Mouse (Mus musculus) thymus, postnatal 14 days (tissue): ENCODE measurements around the gene Olfr1090.

Experiments
- DNase-seq: peaks from one replicate; pipeline ENCODE4 v3.0.0; 2021

Olfr1090 gene

DNA sequence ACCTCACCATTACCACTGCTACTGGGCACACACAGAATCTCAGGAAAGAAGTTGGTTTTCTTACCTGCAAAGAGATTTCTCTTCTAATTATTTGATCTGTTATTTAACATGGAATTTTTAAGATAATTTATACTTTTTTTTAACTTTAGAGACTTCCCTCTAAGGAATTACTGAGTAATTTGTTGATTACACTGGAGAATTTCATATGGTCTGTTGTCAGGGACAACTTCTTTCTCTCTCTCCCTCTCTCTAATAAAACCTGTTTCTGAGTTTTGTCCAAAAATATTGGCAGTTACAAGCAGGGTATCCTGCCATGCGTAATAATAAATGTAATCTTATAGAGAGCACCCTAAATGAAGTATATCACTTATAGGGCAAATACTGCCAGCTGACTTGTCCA lies at the start of gene Olfr1090:
TSS of gene Olfr1090 (minus strand) at position 101 of the 400 bp plus-strand sequence.
- DNase-seq: no peak

DNA sequence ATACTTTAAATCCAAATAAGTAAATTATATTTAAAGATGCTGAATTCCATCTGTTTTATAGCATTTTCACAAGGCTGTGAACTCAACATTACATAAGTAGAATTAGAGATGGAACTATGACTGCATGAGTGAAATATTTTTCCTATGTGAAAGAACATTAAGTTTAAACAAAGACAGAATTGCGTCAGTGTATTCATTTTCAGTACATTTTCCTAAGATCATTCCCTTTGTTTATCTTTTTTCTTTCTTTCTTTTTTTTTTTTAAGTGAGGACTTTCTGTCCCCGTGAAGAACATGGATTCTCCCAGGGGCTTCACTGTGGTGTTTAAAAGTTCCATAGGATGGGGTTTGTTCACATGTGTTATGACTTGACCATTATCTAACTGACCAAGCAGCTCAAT lies 23.4 kb upstream of the Olfr1090 start, which contains the start of gene Olfr1093:
TSS of gene Olfr1093 (plus strand) at position 301 of the 400 bp plus-strand sequence.
- DNase-seq: no peak

DNA sequence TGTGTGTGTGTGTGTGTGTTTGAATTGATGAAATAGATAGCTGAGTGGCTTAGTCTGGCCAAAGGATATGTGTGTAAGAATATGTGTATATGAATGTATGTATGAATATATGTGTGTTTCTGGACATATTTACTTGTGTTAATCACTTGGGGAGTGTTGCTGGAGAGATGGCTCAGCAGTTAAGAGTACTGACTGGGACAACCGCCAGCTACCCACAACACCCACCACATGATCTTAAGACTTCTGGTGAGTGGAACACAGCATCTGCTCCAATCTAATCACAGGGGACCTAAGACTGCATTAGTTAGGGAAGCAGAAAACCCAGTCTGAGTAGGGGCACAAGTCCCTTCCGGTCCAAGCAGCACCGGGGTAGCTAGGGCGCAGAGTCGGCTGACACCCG lies 2.3 kb upstream of the Olfr1090 start:
- DNase-seq: no peak

DNA sequence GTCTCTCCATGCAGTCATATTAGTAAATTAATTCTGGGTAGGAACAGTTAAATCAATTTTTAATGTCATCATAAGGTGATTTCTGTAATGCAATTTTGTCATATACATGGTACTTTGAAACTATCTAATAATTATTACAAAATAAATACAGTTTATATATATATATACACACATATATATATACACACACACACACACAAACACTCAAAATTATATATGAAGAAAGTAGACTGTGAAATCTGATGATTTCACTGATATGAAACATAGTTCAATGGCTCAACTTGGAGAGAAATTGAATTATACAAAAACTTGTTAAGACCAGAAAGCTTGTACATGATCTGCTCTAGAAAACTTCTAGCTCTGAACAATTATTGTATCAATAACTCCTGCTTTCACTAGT lies 25.2 kb downstream of the Olfr1090 start, which contains the start of gene Olfr1089:
TSS of gene Olfr1089 (minus strand) at position 101 of the 400 bp plus-strand sequence.
- no peak for DNase-seq
